Mouse (Mus musculus) neural tube, embryonic 14.5 days (tissue): ENCODE measurements around the gene Ttll5. TPM values are rescaled to one million over a fixed set of nuclear protein-coding genes. Genes with fewer than 3 reads are reported as not detected.
A peak's percentile ranks its signal among the peaks of the same experiment; 100 is the strongest.

Experiments
- ATAC-seq: fragments of 200-750 bp; cut with Nextera tagmentation; 2 replicates; pipeline ENCODE4 v1.8.0; 2017; ENCODE audit warnings: low read depth, mild to moderate bottlenecking, moderate TSS enrichment, moderate library complexity
- H3K27ac ChIP-seq: fragments of 300-500 bp; sonication (generic); 2 replicates; pipeline ENCODE4 v1.5.1; 2014; ENCODE audit warnings: low read depth, mild to moderate bottlenecking, control low read depth, low read length, moderate library complexity, mixed read lengths
- H3K27me3 ChIP-seq: fragments of 300-500 bp; sonication (generic); 2 replicates; pipeline ENCODE4 v1.6.1; 2014; ENCODE audit warnings: low read length; ENCODE audit not compliant: control insufficient read depth, insufficient read depth
- H3K36me3 ChIP-seq: fragments of 300-500 bp; sonication (generic); 2 replicates; pipeline ENCODE4 v1.6.1; 2014; ENCODE audit warnings: low read length, mixed read lengths; ENCODE audit not compliant: control insufficient read depth, insufficient read depth
- H3K4me1 ChIP-seq: fragments of 300-500 bp; sonication (generic); 2 replicates; pipeline ENCODE4 v1.6.1; 2014; ENCODE audit warnings: low read length; ENCODE audit not compliant: control insufficient read depth, insufficient read depth
- H3K4me2 ChIP-seq: fragments of 300-500 bp; sonication (generic); 2 replicates; pipeline ENCODE4 v1.6.1; 2014; ENCODE audit warnings: mild to moderate bottlenecking, low read depth, low read length, control low read depth
- H3K4me3 ChIP-seq: fragments of 300-500 bp; sonication (generic); 2 replicates; pipeline ENCODE4 v1.5.1; 2014; ENCODE audit warnings: low read depth, low read length, control low read depth, mixed read lengths
- H3K9ac ChIP-seq: fragments of 300-500 bp; sonication (generic); replicated peaks from 2 replicates; pipeline ENCODE4 v1.6.1; 2014; ENCODE audit warnings: low read depth, mild to moderate bottlenecking, control low read depth, low read length, mixed read lengths
- H3K9me3 ChIP-seq: fragments of 300-500 bp; sonication (generic); 2 replicates; pipeline ENCODE4 v1.6.1; 2016; ENCODE audit warnings: low read length; ENCODE audit not compliant: control insufficient read depth
- WGBS: fragments of 180-500 bp; shearing (Covaris S2); extraction: QIAGEN DNeasy Blood & Tissue Kit; methylation state at CpG from one replicate; pipeline ENCODE4 v1.1.7; 2014; 5-methylcytosine and 5-hydroxymethylcytosine counted together
- polyA plus RNA-seq: library from polyadenylated mRNA; unstranded; fragments of >200 nt; fragmentation: Nextera tagmentation; extraction: Ambion mirVana; gene quantifications from 2 replicates; pipeline ENCODE4 v1.2.1, GENCODE M21; 2014

Gene Ttll5
- polyA plus RNA-seq, 1 experiment from 2014 or later: 18.0 TPM

DNA sequence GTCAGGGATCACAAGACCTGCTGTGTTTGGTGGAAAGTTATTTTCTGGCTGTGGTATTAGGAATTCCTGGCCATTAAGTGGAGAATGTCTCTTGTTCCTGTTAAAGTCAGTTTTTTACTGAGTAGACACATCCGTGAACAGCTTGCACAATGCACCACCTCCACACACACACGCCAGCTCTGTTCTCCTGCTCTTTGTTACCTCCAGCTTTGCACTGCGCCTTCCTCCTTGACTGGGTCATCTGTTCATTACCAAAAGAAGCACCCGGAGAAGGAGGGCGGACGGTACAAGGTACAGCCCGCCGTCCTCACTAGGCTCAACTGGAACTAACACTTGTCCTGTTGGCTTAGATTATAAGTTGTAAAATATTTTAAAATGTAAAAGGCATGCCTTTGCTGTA is 278.2 kb downstream of the Ttll5 start:
- Histone ChIP-seq H3K4me3 (no peak overlapping the region), H3K9me3 (no peaks in the 10 kb centered on the region), H3K4me1 (peaks cover 13% of the 10 kb centered on the region; the same call in 1 of the 2 replicates), H3K27me3 (no peaks in the 10 kb centered on the region), H3K4me2 (no peak overlapping the region), H3K36me3 (no peaks in the 10 kb centered on the region), H3K27ac (no peak overlapping the region), H3K9ac (no peak overlapping the region)
- 81% methylated on average over 8 of the region's 8 CpGs for WGBS
- ATAC-seq: no peak

- Histone ChIP-seq H3K9ac (no peak overlapping the region), H3K4me1 (peaks cover 13% of the 10 kb centered on the region; the same call in 1 of the 2 replicates), H3K4me2 (no peak overlapping the region), H3K27me3 (no peaks in the 10 kb centered on the region), H3K9me3 (no peaks in the 10 kb centered on the region), H3K4me3 (no peak overlapping the region), H3K27ac (peak overlapping the region; percentile 35; the same call in 1 of the 2 replicates), H3K36me3 (no peaks in the 10 kb centered on the region)
- no peak for ATAC-seq
- WGBS: 37% methylated on average over 11 of the region's 11 CpGs
Observed at GRCm38 (mm10) chr12:86103391-86103790, 278.9 kb downstream of the Ttll5 start.

- WGBS: 55% methylated on average over 8 of the region's 8 CpGs
- no peak overlapping the region for H3K9ac ChIP-seq
- no peak for ATAC-seq
Observed at GRCm38 (mm10) chr12:86103852-86104251, 279.4 kb downstream of the Ttll5 start.

DNA sequence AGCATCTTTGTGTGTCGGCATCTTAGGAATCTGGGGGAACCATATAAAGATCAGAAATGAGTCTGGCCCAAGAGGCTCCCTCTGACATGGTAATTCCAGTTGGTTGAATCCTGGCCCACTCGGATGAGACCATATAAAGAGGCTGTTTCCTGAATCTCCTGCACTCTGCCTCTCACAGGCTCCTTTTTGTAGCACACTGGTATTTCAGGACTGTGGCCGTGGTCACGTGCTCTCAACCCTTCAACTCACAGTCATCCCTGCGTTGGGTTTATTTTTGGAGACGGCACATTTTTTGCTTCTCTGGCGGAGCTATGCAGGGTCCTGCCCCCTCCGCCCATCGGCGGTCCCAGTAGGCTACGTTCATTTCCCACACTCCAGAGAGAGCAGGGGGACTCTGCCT is 279.8 kb downstream of the Ttll5 start:
- Histone ChIP-seq H3K4me2 (no peak overlapping the region), H3K9me3 (no peaks in the 10 kb centered on the region), H3K4me1 (peaks cover 13% of the 10 kb centered on the region; the same call in 1 of the 2 replicates), H3K36me3 (no peaks in the 10 kb centered on the region), H3K4me3 (no peak overlapping the region), H3K27ac (no peak overlapping the region), H3K9ac (no peak overlapping the region), H3K27me3 (no peaks in the 10 kb centered on the region)
- 85% methylated on average over 11 of the region's 11 CpGs for WGBS
- ATAC-seq: no peak

More at GRCm38 (mm10) chr12:86103852-86104251, 279.4 kb downstream of the Ttll5 start:
- Histone ChIP-seq H3K4me1 (peaks cover 13% of the 10 kb centered on the region; the same call in 1 of the 2 replicates), H3K27me3 (no peaks in the 10 kb centered on the region), H3K36me3 (no peaks in the 10 kb centered on the region), H3K9me3 (no peaks in the 10 kb centered on the region), H3K27ac (peak overlapping the region; percentile 35; the same call in 1 of the 2 replicates), H3K4me2 (no peak overlapping the region), H3K4me3 (no peak overlapping the region)

DNA sequence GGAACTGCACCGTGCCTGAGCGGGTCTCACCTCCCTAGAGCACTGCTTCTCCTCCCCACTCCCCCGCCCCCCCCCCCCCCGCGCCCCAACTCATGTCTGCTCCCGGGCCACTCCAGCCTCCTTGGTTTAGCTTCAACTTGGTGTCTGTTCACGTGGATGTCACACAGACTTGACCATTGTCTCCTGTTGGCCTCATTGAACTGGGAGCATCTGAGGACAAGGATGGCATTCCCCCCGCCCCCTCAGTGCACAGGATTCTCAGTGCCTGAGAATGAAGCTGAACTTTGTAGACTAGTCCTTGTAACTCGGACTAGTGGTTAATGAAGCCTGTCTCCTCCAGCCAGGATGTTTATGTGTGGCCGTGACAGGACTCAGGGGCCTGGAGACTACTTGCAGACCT is 281.1 kb downstream of the Ttll5 start:
- H3K4me2 ChIP-seq: no peak overlapping the region
- no peak for ATAC-seq
- no peak overlapping the region for H3K27ac ChIP-seq
- no peaks in the 10 kb centered on the region for H3K36me3 ChIP-seq
- H3K4me1 ChIP-seq: peaks cover 13% of the 10 kb centered on the region; the same call in 1 of the 2 replicates
- H3K9ac ChIP-seq: no peak overlapping the region
- no peaks in the 10 kb centered on the region for H3K9me3 ChIP-seq
- no peak overlapping the region for H3K4me3 ChIP-seq
- H3K27me3 ChIP-seq: no peaks in the 10 kb centered on the region
- 83% methylated on average over 7 of the region's 10 CpGs for WGBS

DNA sequence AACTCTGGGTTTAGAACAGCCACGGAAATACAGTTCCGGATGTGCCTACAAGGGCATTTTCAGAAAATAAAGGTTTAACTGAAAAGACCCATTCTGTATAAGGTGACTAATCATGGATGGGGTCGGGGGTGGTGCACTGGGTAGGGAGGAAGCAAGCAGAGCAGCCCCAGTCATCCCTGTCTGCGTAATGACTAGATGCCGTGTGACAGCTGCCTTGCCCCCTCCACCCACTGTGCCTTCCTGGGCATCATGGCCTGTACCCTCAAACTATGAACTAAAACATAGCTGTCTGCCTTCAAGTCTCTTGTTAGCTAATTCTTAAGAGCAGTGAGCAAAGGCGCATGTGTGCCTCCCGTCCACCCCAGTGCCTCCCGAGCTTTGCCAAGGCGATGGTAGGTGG is 281.6 kb downstream of the Ttll5 start:
- Histone ChIP-seq H3K4me2 (no peak overlapping the region), H3K4me1 (peaks cover 13% of the 10 kb centered on the region; the same call in 1 of the 2 replicates), H3K9ac (no peak overlapping the region), H3K4me3 (no peak overlapping the region), H3K36me3 (no peaks in the 10 kb centered on the region), H3K27me3 (no peaks in the 10 kb centered on the region), H3K27ac (no peak overlapping the region), H3K9me3 (no peaks in the 10 kb centered on the region)
- 94% methylated on average over 9 of the region's 9 CpGs for WGBS
- no peak for ATAC-seq

DNA sequence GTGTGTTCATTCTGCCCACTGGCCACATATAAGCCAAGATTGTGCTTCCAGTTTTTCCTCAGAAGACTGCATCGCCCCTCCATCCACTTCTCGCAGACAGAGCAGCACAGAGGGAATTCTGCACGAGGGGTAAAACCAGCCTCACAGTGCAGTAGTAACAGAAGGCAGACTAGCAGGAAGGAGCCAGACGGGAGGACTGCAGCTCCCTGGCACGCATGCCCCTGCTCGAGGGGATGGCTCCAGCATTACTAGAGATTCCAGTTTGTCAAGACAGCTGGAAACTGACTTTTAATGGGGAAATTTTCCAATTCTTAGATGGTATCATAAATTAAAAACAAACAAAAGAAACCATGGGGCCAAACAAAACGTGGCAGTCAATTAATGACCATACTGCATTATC is 283.2 kb downstream of the Ttll5 start:
- Histone ChIP-seq H3K36me3 (no peaks in the 10 kb centered on the region), H3K27me3 (no peaks in the 10 kb centered on the region), H3K9ac (no peak overlapping the region), H3K4me2 (no peak overlapping the region), H3K27ac (no peak overlapping the region), H3K9me3 (no peaks in the 10 kb centered on the region), H3K4me3 (no peak overlapping the region), H3K4me1 (peaks cover 12% of the 10 kb centered on the region; the same call in 1 of the 2 replicates)
- WGBS: 73% methylated on average over 7 of the region's 7 CpGs
- no peak for ATAC-seq

DNA sequence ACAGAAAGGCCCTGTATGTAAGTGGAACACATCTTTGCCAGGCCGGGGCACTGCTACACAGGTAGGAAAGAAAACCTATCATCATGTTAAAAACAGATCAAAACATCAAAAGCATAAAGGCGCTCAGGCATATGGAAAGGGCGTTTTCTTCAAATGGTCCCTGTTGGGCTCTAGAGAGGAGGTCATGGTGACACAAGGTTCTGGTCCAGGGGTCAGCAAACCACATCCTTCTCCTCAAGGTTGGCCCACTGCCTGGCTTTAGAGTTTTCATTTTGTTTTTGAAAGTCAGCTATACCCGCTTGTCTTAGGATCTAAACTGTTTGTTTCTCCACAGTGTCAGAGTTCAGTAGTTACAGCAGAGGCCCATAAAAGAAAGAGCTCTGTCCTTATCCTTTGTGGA is 285.1 kb downstream of the Ttll5 start:
- Histone ChIP-seq H3K4me2 (no peak overlapping the region), H3K9me3 (no peaks in the 10 kb centered on the region), H3K27me3 (no peaks in the 10 kb centered on the region), H3K4me1 (no peaks in the 10 kb centered on the region), H3K4me3 (no peak overlapping the region), H3K36me3 (no peaks in the 10 kb centered on the region), H3K9ac (no peak overlapping the region), H3K27ac (no peak overlapping the region)
- WGBS: 85% methylated on average over 4 of the region's 4 CpGs
- ATAC-seq: no peak

DNA sequence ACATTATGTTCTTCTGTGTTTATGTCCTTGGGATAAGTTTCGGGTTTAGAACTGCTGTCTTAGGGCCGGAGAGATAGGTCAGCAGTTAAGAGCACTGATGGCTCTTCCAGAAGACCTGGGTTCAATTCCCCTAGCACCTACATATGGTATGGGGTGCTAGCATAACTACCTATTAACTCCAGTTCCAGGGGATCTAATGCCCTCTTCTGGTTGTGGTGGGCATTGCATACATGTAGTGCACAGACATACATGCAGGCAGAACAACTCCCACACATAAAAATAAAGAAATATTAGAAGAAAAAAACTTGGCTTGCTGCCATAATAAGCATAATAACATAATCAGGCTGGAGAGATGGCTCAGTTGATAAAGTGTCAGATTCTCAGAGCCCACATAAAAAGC is 286.2 kb downstream of the Ttll5 start:
- no peak overlapping the region for H3K4me2 ChIP-seq
- H3K27me3 ChIP-seq: no peaks in the 10 kb centered on the region
- no peak overlapping the region for H3K9ac ChIP-seq
- no peak for ATAC-seq
- H3K9me3 ChIP-seq: no peaks in the 10 kb centered on the region
- no peaks in the 10 kb centered on the region for H3K36me3 ChIP-seq
- H3K4me3 ChIP-seq: no peak overlapping the region
- 95% methylated on average over 2 of the region's 2 CpGs for WGBS
- H3K27ac ChIP-seq: no peak overlapping the region
- no peaks in the 10 kb centered on the region for H3K4me1 ChIP-seq
